Mouse (Mus musculus) adrenal gland, postnatal 4 days (tissue): ENCODE measurements at regions not wholly inside any gene's neighbourhood (a gene's known extent, or its start where the extent isn't known, plus 50 kb on each side); places are given as distances from the start of the nearest gene placed in this dataset.
"Not testable (repeated sequence)": the region's sequence is repeated elsewhere in the genome, so short reads cannot be mapped to it uniquely, and the experiment has no call there.

Experiments used
- DNase-seq, 2 experiments: peaks; one replicate each; pipeline ENCODE4 v3.0.0; 2021 to 2022; ENCODE audit warnings: low spot score in 2 of 2, mixed read lengths in 2 of 2

DNA sequence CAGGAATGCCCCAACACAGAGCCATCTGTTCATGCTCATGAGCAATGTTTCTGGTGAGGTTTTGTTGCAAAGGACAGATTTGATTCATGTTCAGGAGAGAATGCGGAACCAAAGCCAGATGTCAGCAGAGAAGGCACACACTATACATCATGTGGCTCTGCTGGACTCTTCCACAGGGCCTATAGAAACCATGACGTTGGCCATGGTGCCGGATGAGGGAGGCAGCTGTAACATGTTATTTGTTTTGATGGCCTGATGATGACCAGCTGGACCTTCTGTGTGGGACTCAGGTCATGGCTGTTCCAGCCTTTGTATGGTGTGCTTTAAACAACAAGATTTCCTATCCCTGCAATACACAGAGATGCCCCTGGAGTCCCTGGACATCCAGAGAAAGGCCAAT, 105.5 kb upstream of the Tcerg1l start:
- no peak for DNase-seq

DNA sequence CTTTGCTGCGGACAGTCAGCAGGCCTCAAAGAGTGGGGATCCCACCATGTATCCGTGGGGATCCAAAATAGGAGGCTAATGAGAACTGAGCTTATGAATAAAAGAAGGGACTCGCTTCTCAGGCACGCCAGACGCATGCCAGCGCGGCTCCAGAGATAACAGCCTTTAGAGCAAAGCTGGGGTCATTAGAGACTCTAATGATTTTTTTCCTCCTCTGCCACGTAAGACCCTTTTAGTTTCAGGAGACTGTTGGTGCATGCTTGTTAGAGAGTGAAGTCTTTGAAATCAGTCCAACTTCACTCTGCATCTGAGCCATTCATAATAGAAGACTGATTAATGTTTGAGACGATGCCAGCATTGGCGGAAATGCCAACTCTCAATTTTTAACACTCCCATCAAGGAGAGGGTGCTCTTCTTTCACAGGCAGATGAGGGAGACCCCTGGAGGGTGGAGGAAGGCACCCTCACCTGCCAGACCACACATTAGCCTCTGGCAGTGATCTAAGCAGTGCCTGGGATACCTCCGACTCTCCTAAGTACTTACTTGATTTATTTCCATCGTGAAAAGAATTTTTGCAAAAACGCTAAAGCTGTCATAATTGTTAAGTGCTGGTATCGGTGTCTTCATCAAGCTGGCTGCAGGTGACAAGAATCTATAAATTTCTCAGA, 104.0 kb upstream of the Tcerg1l start:
- no peak for DNase-seq

DNA sequence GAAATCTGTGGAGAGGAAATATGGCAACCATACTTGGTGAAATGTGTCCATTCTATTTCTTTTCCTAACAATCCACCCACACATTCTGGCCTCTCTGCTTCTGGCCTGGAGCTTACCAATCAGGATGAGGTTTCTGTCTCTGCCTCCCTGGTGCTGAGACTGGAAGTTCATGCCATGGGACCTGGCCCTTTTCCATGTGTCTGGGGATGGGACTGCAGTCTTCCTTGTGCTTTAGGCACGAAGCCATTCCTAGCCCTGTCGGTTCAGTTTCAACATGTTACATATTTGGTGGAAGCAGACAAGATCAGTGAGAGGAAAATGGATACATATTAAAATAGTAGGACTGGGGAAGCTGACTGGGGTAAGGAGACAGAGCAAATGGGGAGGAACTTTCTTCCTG, 100.2 kb upstream of the Tcerg1l start:
- DNase-seq = no peak

DNA sequence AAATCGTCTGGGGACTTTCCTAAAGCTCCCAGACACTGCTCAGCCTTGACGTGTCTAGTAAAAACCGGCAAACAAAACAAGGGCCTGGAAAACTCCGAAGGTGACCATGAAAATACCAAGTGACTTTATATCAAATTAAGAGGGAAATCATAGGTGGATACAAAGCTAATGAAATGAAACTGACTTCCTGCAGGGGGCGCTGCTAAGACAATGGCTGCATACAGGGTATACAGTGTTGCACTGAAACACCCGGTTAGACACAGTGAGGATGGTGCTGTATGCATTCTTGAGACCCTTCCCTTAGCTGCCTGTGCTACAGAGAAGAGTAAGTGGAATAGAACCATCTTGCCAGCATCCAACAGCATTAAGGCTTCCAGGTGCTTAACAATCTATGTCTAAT, 99.7 kb upstream of the Tcerg1l start:
- DNase-seq = no peak

DNA sequence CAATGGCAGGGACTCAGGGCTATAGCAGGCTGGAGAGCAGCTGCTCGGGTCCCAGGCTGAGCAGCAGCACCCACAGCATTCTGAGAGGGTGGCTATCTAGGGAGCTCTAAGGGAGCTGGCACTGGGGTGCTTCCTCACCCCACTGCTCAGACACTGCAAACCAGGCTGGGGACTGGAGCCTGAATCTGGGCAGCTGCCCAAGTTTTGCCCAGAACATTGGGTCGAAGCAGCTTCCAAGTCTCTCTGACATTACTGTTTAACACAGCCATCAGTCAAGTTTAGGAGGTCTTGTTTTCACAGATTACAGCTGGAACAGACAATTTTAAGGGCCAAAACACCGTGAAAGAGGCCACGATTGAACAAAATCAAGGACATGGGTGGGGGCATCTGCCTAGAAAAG, 96.1 kb upstream of the Tcerg1l start:
- DNase-seq = no peak

DNA sequence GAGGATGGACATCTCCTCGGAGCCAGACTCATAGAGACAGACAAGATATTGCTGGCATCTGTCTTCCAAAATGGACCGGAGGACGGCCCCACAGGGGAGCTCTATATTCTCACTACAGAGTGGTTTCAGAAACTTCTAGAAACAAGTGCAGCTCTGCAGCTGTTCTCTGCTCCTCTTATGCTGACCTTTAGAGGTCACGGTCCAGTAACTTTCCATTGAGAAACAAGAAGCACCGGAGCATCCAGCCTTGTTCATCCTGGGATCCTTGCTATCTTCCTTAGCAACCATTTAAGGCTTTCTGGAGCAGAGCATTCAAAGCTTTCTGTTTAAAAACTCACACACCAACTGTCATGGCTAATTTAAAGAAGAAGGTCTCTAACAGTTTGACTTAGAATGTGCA, 94.7 kb upstream of the Tcerg1l start:
- DNase-seq = no peak

DNA sequence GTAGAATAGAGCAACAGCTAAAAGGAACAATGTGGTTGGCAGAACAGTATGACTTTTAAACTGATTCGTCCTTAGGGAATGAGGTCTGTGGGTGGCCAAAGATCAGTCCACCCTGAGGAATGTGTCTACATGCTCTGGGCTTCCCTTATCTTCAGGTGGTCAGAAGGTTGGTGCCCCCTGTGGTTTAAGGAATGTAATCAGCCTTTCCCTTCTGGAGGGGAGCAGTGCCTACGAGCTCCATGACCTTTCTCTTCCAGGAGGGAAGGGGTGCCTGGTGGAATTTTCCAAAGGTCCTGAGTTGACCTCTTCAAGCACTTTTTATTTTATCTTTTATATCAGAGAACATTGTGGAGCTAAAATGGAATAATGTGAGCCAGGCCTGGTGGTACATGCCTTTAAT, 91.9 kb upstream of the Tcerg1l start:
- no peak for DNase-seq

DNA sequence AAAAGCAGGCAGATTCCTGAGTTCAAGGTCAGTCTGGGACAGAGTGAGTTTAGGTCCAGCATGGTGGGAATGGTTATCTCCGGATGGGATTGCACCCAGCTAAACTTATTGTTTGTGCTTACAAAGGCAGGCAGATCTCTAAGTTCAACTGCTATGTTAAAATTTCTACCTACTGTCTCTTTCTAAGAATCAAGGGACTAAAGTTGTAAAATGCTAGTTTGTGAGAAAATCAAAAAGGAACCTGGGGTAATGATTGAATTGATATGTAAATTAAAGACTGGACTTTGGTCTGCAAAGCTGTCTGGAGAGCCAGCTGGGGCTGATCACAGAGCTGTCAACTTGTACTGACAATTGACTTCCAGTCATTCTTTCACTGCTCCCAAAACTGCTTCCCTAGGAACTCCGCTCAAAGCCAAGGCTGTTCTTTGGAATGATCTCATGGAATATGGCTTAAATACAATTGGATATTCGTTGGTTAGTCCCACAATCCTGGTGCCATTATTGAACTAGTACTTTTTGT, 90.7 kb upstream of the Tcerg1l start:
- no peak for DNase-seq

DNA sequence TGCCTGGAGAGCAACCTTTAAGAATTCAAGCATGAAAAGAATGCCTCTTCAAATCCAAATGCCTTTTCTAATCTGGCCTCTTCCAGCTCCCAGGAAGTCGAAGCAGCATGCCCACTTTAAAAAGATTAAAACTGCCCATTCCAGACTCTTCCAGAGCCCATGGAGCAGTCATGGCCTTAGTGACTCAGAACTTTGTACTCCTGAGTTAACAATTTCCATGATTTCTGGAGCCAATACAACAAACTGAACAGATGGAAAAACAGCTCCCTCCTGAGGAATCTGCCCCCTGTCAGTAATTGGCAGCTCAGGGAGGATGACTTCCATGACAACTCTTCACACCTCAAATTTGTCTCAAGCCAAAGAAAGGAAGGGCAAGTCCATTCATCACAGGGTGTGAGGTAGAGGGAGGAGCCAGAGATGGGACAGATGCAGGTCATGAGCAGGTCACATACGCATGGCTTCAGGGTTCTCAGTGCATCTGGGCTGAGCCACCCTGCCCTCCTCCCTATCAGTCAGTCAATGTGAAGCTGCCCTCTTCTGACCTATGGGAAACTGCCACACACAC, 75.4 kb upstream of the Tcerg1l start:
- no peak for DNase-seq

DNA sequence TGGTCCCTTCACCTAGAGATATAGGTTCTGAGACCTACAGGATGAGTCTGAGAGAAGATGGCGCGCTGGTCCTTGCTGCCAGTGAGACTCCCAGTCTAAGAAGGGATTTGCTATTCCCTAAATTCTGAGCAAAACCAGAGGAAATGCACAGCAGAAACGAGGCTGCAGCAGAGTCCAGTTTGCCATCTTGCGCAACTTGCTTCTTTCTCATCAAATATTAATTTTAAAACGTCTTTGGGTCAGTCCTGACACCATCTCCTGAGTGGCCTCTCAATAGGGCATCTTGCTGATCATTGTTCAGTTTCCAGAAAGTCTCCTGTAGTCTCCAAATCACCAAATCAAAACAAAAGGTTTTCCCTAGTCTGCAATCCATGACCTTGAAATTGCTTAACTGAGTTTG, 74.8 kb upstream of the Tcerg1l start:
- no peak for DNase-seq

DNA sequence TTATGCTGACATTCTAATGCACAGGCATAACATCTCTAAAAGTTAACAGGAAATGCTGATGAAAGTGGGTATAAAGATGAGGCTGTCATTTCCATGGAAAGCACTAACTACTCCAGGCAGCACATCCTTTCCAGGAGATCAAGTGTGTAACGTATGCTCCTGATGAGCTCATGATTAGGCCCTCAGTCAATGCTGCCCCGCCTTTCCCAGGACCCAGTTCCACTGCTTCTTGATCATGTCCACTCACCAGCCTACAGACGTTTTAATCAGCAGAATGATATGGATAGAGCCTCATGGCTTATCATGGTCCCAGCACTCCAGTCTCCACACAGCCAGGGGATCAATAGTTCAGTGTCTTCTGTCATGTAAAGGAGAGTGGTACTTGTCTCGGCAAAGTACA, 71.7 kb upstream of the Tcerg1l start:
- DNase-seq = no peak

DNA sequence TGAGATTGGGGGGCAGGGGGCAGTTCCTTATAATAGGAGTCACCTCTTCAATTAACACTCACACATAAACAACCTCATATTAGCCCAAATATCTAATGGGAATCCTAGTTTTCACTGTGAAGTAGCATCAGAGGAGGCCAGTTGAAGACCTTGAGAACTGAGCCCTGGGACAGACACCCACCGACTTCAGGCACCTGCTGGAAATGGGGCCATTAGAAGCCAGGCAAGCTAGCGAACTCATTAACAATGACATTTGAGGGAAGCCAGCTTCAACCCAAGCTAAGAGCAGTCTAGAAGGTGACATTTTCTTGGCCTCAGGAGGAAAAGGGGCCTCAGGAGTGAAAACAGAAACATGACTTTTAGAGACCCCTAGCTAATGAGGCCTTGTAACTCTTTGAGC, 70.9 kb upstream of the Tcerg1l start:
- DNase-seq = no peak

DNA sequence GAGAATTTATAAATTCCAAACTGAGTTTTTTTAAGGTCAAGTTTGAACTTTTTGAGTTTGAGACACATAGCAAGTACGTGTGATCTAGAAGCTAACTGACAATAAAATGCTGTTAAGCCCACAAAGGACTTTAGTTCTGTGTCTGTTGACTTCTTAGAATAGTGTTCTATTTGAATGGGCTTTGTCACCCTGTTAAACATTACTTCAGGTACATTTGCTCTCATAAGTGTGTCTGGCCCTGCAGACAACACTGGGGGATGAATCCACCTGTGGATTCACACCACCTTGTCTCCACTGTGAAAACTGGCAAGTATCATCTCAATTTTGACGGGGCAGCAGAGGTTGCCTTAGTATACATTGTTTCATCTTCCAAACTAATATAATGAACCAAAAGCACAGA, 70.5 kb upstream of the Tcerg1l start:
- DNase-seq = no peak

DNA sequence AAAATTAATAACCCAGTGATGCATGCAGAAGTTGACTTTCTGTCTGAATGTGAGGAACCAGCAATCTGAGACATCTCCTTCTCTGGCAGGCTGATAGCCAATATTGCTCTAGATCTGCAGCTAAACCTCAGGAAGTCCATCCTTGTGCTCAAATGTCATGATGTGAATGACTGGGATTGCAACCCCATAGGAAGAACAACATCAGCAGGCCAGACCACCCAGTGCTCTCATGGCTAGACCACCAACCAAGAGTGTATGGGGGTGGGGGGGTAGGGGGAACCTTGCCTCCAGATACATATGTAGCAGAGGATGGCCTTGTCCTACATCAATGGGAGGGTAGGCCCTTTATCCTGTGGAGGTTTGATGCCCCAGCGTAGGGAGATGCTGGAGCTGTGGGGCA, 69.9 kb upstream of the Tcerg1l start:
- DNase-seq = no peak

DNA sequence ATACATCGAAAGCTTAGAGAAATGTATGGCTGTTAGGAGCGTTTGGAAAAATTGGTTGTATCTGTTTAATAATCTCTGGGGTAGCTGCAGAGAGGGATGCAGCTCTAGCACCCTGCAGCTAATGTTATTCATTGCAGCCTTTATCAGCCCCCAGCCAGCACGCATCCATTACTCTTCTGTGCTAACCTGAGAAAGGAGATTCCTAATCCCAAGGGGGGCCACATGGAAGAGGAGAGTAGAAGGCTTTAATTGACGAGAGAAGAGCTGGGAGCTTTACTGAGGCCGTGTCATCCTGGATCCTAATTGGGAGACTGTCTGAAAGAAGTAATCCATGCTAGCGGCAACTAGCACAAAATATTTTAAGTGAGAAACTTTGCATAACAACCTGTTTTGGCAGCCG, 60.4 kb upstream of the Tcerg1l start:
- DNase-seq = no peak

DNA sequence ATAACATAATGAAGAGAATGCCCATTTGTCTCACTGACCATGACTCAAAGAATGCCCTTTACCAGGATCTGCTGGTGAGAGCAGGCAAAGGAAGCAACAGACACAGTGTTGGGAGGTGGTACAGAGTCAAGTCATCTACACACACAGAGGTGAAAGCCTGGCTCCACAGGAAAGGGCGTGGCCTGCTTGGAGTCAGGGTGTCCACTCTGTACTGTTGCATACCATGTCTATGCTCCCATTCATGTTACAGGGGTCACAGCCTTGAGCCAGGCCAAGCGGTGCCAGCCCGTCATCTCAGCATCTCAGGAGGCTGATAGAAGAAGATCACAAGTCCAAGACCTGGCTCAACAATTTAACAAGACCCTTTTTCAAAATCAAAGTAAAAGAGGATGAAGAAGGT, 57.8 kb upstream of the Tcerg1l start:
- no peak for DNase-seq

DNA sequence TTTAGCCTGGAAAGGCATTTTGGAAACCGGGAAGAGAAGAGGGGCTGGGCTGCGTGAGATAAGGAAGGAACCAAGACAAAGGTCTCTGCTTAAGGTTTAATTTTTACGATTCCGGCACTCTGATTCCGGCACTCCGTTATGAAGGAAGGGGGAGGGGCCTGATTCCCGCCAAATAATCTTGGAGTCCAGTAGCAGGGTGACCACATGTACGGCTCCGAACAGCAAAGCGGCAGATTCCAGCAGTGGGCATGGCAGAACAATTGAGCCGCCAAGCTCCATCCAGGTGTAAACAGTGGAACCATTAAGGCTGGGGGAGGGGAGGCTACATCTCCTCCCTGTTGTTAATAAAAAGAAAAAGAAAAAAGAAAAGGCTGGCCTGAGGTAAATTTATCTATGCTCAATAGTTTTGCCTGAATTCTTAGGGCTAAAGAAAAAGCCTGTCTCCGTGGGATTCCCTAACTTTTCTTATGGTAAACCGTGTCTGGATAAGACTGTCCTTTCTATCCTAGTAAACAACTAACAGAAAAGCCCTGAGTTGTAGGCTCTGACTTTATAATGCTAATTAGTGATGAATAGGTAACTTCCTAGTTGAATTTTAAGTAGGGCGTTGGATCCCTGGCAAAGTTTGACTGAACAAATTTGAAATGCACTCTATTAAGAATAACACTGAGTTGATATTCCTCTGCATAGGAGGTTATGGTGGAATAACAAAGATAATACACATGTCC, 57.1 kb upstream of the Tcerg1l start:
- not testable (repeated sequence) for DNase-seq

DNA sequence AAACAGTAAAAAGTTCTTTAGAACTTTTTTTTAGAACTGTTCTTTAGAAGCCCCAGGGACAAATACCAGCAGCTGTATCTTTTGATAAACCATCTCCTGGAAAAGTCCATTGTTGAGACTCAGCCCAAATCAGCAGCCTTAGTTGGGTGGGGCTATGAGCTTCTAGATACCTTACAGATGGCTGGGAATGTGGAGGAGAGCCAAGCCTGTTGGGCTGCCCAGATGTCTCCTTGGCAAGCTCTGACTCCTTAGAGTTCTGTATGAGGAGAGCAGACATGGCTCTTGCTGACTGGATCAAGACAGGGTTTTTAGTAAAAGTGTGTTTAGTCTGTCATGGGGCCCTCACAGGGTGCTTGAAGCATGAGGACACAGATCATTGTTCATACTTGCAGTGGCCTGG, 53.8 kb upstream of the Tcerg1l start:
- DNase-seq = no peak

DNA sequence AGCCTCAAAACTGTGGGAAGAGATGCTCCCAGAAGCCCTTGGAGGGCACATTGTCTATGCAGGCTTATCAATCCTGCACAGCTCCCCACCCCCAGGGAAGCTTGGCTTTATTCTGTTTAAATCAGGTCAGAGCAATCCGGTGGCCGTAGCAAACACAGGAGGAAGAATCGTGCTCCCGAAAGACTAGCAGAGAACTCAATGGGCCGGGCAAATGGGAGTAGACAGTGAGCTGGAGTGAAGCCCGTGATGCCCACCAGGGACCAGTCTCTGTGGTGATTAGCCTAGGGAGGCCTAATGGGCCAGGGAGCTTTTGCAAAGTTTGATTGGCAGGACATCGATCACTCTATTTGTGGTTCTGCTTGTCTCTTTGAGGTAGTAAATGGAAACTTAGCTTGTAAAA, 51.0 kb upstream of the Tcerg1l start:
- no peak for DNase-seq
